Mouse (Mus musculus) left cerebral cortex, adult 6 months (tissue): ENCODE results near the gene Hist1h2af. TPM values are rescaled to one million over a fixed set of nuclear protein-coding genes. Genes with fewer than 3 reads are reported as not detected.

Source experiments
- polyA plus RNA-seq: library from polyadenylated mRNA; unstranded; fragments of <200 nt; fragmentation: Nextera tagmentation; gene quantifications from 2 replicates; pipeline ENCODE4 v1.2.3, GENCODE M21; 2021

Gene Hist1h2af
- polyA plus RNA-seq, 1 experiment from 2014 or later, result 0.54 TPM

Other genes with a start within 250 kb of the Hist1h2af start
- gene Zfp322a, start 164.7 kb upstream of the Hist1h2af start, polyA plus RNA-seq, result 11.4 and 15.5 TPM in 2 replicates
- 7.6 and 8.6 TPM in 2 replicates for gene Abt1, start 110.0 kb upstream of the Hist1h2af start, polyA plus RNA-seq
- gene Btn1a1, start 68.0 kb upstream of the Hist1h2af start, polyA plus RNA-seq, result 0.03 TPM in 1 of 2 replicates, not detected in the other
- gene Btn2a2, start 45.0 kb upstream of the Hist1h2af start, polyA plus RNA-seq, result 0.49 and 0.70 TPM in 2 replicates
- 37.4 and 58.8 TPM in 2 replicates for gene Hist1h4h, start 2.9 kb upstream of the Hist1h2af start, polyA plus RNA-seq
- not detected in 2 replicates for gene Hist1h3g, start 1.5 kb downstream of the Hist1h2af start, polyA plus RNA-seq
- gene Hist1h2bh, start 9.5 kb downstream of the Hist1h2af start, polyA plus RNA-seq, result 0.20 and 0.25 TPM in 2 replicates
- 0.13 and 0.29 TPM in 2 replicates for gene Hist1h3f, start 10.1 kb downstream of the Hist1h2af start, polyA plus RNA-seq
- not detected in 2 replicates for gene Hist1h4f, start 17.7 kb downstream of the Hist1h2af start, polyA plus RNA-seq
- gene Hist1h1d, start 19.4 kb downstream of the Hist1h2af start, polyA plus RNA-seq, result 0.02 and 0.05 TPM in 2 replicates
- 0.88 and 1.3 TPM in 2 replicates for gene Hist1h3e, start 28.5 kb downstream of the Hist1h2af start, polyA plus RNA-seq
- gene Hist1h2ae, start 37.3 kb downstream of the Hist1h2af start, polyA plus RNA-seq, result 4.0 and 7.7 TPM in 2 replicates
- gene Hist1h2bg, start 37.5 kb downstream of the Hist1h2af start, polyA plus RNA-seq, result 1.3 and 2.6 TPM in 2 replicates
- 0.73 TPM in 1 of 2 replicates, not detected in the other for gene Hist1h2bf, start 40.3 kb downstream of the Hist1h2af start, polyA plus RNA-seq
- 0.59 TPM in 1 of 2 replicates, not detected in the other for gene Hist1h2ad, start 40.5 kb downstream of the Hist1h2af start, polyA plus RNA-seq
- gene Hist1h3d, start 41.9 kb downstream of the Hist1h2af start, polyA plus RNA-seq, result 0.18 and 0.33 TPM in 2 replicates
- 6.4 and 8.7 TPM in 2 replicates for gene Hist1h4d, start 47.7 kb downstream of the Hist1h2af start, polyA plus RNA-seq
- 3.2 TPM in 2 replicates for gene Hist1h2be, start 87.2 kb downstream of the Hist1h2af start, polyA plus RNA-seq
- gene Hist1h1e, start 88.7 kb downstream of the Hist1h2af start, polyA plus RNA-seq, result 7.8 and 10.6 TPM in 2 replicates
- 0.88 and 1.6 TPM in 2 replicates for gene Hist1h2ac, start 150.0 kb downstream of the Hist1h2af start, polyA plus RNA-seq
- gene Hist1h2bc, start 150.3 kb downstream of the Hist1h2af start, polyA plus RNA-seq, result 101 and 115 TPM in 2 replicates
- not detected in 2 replicates for gene Hist1h1t, start 161.9 kb downstream of the Hist1h2af start, polyA plus RNA-seq
- gene Hist1h4c, start 164.5 kb downstream of the Hist1h2af start, polyA plus RNA-seq, result 2.1 and 4.0 TPM in 2 replicates
- gene Hfe, start 176.9 kb downstream of the Hist1h2af start, polyA plus RNA-seq, result 3.9 and 4.3 TPM in 2 replicates
- 7.4 and 7.6 TPM in 2 replicates for gene Hist1h1c, start 204.9 kb downstream of the Hist1h2af start, polyA plus RNA-seq
- 0.53 TPM in 1 of 2 replicates, not detected in the other for gene Hist1h3c, start 211.7 kb downstream of the Hist1h2af start, polyA plus RNA-seq
- 0.45 TPM in 1 of 2 replicates, not detected in the other for gene Hist1h2bb, start 212.8 kb downstream of the Hist1h2af start, polyA plus RNA-seq
- 2.6 and 2.8 TPM in 2 replicates for gene Hist1h2ab, start 217.2 kb downstream of the Hist1h2af start, polyA plus RNA-seq
- gene Hist1h3b, start 218.4 kb downstream of the Hist1h2af start, polyA plus RNA-seq, result 0.40 TPM in 1 of 2 replicates, not detected in the other
- gene Hist1h4b, start 223.1 kb downstream of the Hist1h2af start, polyA plus RNA-seq, result not detected in 2 replicates
- 0.47 TPM in 1 of 2 replicates, not detected in the other for gene Hist1h4a, start 227.3 kb downstream of the Hist1h2af start, polyA plus RNA-seq
- gene Hist1h3a, start 228.5 kb downstream of the Hist1h2af start, polyA plus RNA-seq, result not detected in 2 replicates
- gene Hist1h1a, start 229.8 kb downstream of the Hist1h2af start, polyA plus RNA-seq, result not detected in 2 replicates
- gene Trim38, start 236.0 kb downstream of the Hist1h2af start, polyA plus RNA-seq, result not detected in 2 replicates